Mouse (Mus musculus) liver, embryonic 11.5 days (tissue): ENCODE measurements around the gene Mthfr. TPM values are rescaled to one million over a fixed set of nuclear protein-coding genes. Genes with fewer than 3 reads are reported as not detected.
"Not testable (repeated sequence)": the region's sequence is repeated elsewhere in the genome, so short reads cannot be mapped to it uniquely, and the experiment has no call there.

Experiments used
- ATAC-seq: fragments of 200-750 bp; cut with Nextera tagmentation; replicated peaks from 2 replicates; pipeline ENCODE4 v1.8.0; 2017; ENCODE audit warnings: moderate number of reproducible peaks, mild to moderate bottlenecking, moderate TSS enrichment, moderate library complexity; ENCODE audit not compliant: low FRiP score
- DNase-seq: peaks from one replicate; pipeline ENCODE4 v3.0.0-alpha.2; 2017; ENCODE audit warnings: low spot score
- H3K27ac ChIP-seq: fragments of 300-500 bp; sonication (generic); 2 replicates; pipeline ENCODE4 v1.5.1; 2014; ENCODE audit warnings: mild to moderate bottlenecking, low read depth, low read length, control low read depth
- H3K27me3 ChIP-seq: fragments of 300-500 bp; sonication (generic); replicated peaks from 2 replicates; pipeline ENCODE4 v1.6.1; 2014; ENCODE audit warnings: low read length, mixed read lengths; ENCODE audit not compliant: control insufficient read depth, insufficient read depth
- H3K36me3 ChIP-seq: fragments of 300-500 bp; sonication (generic); 2 replicates; pipeline ENCODE4 v1.6.1; 2014; ENCODE audit warnings: mild to moderate bottlenecking, low read length, moderate library complexity, mixed read lengths; ENCODE audit not compliant: control insufficient read depth, insufficient read depth
- H3K4me1 ChIP-seq: fragments of 300-500 bp; sonication (generic); replicated peaks from 2 replicates; pipeline ENCODE4 v1.6.1; 2014; ENCODE audit warnings: low read length, mixed read lengths; ENCODE audit not compliant: control insufficient read depth, insufficient read depth
- H3K4me2 ChIP-seq: fragments of 300-500 bp; sonication (generic); 2 replicates; pipeline ENCODE4 v1.6.1; 2014; ENCODE audit warnings: mild to moderate bottlenecking, control low read depth, moderate library complexity
- H3K4me3 ChIP-seq: fragments of 300-500 bp; sonication (generic); 2 replicates; pipeline ENCODE4 v1.5.1; 2014; ENCODE audit warnings: low read depth, low read length, control low read depth
- H3K9ac ChIP-seq: fragments of 300-500 bp; sonication (generic); 2 replicates; pipeline ENCODE4 v1.6.1; 2014; ENCODE audit warnings: low read depth, low read length, control low read depth
- H3K9me3 ChIP-seq: fragments of 300-500 bp; sonication (generic); 2 replicates; pipeline ENCODE4 v1.6.1; 2016; ENCODE audit warnings: low read length, inconsistent platforms, mixed read lengths; ENCODE audit not compliant: control insufficient read depth
- WGBS: fragments of 180-500 bp; shearing (Covaris S2); extraction: QIAGEN DNeasy Blood & Tissue Kit; methylation state at CpG from one replicate; pipeline ENCODE4 v1.1.7; 2014; 5-methylcytosine and 5-hydroxymethylcytosine counted together
- polyA plus RNA-seq: library from polyadenylated mRNA; unstranded; fragments of >200 nt; fragmentation: Nextera tagmentation; extraction: Ambion mirVana; gene quantifications from 2 replicates; pipeline ENCODE4 v1.2.1, GENCODE M21; 2014

Mthfr gene
- polyA plus RNA-seq, 1 experiment from 2014 or later = 16.1 TPM

DNA sequence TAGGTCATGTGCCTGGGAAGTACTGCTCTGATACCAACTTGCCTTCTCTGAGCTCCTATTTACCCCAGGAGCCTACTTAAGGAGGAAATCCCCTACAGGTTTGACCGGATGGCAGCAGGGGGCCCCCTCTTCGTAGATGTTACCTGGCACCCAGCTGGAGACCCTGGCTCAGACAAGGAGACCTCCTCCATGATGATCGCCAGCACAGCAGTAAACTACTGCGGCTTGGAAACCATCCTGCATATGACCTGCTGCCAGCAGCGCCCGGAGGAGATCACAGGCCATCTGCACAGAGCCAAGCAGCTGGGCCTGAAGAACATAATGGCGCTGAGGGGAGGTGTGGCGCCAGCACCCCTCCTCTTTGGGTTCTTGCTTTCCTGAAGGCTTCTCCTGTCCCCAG is 4.5 kb downstream of the Mthfr start:
- not testable (repeated sequence) for H3K9me3 ChIP-seq, H3K9ac ChIP-seq, H3K4me3 ChIP-seq, DNase-seq, H3K27me3 ChIP-seq, H3K27ac ChIP-seq, ATAC-seq
- peaks cover 11% of the 10 kb centered on the region; the same call in 1 of the 2 replicates for H3K36me3 ChIP-seq
- H3K4me1 ChIP-seq = peaks cover 80% of the 10 kb centered on the region
- 87% methylated on average over 6 of the region's 8 CpGs for WGBS
- peak overlapping the region; percentile 96 for H3K4me2 ChIP-seq

DNA sequence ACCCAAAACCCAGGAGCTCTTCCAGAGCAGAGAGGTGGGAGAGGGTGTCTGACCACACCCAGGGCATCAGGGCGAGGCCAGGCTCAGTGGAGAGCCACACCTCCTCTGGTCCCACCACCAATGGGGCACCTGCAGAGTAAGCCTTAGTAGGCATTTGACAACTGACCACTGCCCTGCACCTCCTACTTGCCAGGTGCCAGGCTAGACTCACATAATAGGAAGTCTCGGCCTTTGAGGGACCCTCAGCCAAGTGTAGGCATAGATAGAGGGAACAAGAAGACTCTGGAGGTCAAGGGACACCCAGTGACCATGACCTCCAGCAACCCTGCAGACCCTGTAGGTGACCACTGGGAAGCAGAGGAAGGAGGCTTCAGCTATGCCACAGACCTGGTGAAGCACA is 5.2 kb downstream of the Mthfr start:
- H3K4me2 ChIP-seq = peak overlapping the region; percentile 54
- peaks cover 15% of the 10 kb centered on the region; the same call in 1 of the 2 replicates for H3K36me3 ChIP-seq
- H3K4me3 ChIP-seq = peak overlapping the region; percentile 7; the same call in 1 of the 2 replicates
- H3K9ac ChIP-seq = 0 out of 2 replicates have a peak overlapping the region, but pooled peaks have one; percentile 31
- DNase-seq = no peak
- 77% methylated on average over 2 of the region's 2 CpGs for WGBS
- H3K27ac ChIP-seq = peak overlapping the region; percentile 2; the same call in 1 of the 2 replicates
- H3K9me3 ChIP-seq = no peaks in the 10 kb centered on the region
- no peaks in the 10 kb centered on the region for H3K27me3 ChIP-seq
- no peak for ATAC-seq
- H3K4me1 ChIP-seq = peaks cover 81% of the 10 kb centered on the region

DNA sequence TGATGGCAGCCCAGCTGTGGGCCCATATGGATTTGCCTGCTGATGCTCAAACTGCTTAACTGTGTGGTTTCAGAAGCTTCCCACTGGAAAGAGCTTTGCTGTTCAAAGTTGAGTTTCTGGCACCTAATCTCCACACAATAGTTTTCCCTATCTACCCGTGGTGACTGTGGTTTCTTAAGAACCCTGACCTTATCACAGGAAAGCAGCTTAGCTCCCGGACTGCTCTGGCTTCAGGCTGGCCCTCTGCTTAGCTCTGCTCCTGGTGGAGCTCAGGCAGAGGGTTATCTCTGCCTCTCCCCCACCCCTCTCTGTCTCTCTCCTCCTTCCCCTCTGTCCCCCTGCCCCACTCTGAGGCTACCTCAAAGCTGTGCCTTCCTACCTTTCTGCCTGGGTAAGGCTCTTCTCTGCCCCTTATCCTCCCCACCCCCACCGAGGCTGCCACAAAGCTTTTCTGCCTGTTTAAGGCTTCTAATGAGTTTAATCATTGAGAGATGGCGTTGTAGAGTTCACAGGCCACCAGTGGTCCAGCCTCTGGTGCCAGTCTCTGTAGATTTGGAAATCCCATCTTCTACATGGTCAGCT is 7.7 kb downstream of the Mthfr start:
- 39% methylated on average over 4 of the region's 4 CpGs for WGBS
- H3K4me1 ChIP-seq = peaks cover 57% of the 10 kb centered on the region
- H3K9me3 ChIP-seq = no peaks in the 10 kb centered on the region
- H3K4me3 ChIP-seq = no peak overlapping the region
- no peak for DNase-seq
- peaks cover 26% of the 10 kb centered on the region; the same call in 1 of the 2 replicates for H3K36me3 ChIP-seq
- H3K27me3 ChIP-seq = no peaks in the 10 kb centered on the region
- H3K4me2 ChIP-seq = peak overlapping the region; percentile 54
- H3K9ac ChIP-seq = peak overlapping the region; percentile 44; the same call in 1 of the 2 replicates
- peak; percentile 97 for ATAC-seq
- H3K27ac ChIP-seq = peak overlapping the region; percentile 88

DNA sequence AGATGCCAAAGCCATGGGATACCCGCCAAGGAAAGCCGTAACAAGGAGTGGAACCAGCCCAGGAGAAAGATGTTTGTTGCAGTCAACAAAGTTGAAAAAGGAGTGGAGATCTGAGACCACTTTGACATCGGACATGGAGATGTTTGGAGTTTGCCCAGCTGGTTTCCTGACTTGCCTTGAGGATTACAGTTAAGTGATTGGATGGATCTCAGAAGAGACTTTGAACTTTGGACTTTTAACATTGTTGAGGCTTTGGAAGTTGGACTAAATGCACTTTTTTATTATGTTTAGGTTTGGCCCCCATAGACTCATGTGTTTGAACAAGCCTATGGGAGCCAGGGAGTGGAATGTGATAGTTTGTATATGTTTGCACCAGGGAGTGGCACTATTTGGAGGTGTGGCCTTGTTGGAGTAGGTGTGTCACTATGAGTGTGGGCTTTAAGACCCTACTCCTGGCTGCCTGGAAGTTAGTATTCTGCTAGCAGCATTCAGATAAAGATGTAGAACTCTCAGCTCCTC is 11.6 kb downstream of the Mthfr start:
- not testable (repeated sequence) for H3K27me3 ChIP-seq, H3K27ac ChIP-seq, H3K4me3 ChIP-seq, ATAC-seq, DNase-seq, H3K9ac ChIP-seq, H3K9me3 ChIP-seq, H3K4me2 ChIP-seq
- WGBS = 89% methylated on average over 3 of the region's 3 CpGs
- H3K36me3 ChIP-seq = peaks cover 43% of the 10 kb centered on the region
- peaks cover 25% of the 10 kb centered on the region for H3K4me1 ChIP-seq

DNA sequence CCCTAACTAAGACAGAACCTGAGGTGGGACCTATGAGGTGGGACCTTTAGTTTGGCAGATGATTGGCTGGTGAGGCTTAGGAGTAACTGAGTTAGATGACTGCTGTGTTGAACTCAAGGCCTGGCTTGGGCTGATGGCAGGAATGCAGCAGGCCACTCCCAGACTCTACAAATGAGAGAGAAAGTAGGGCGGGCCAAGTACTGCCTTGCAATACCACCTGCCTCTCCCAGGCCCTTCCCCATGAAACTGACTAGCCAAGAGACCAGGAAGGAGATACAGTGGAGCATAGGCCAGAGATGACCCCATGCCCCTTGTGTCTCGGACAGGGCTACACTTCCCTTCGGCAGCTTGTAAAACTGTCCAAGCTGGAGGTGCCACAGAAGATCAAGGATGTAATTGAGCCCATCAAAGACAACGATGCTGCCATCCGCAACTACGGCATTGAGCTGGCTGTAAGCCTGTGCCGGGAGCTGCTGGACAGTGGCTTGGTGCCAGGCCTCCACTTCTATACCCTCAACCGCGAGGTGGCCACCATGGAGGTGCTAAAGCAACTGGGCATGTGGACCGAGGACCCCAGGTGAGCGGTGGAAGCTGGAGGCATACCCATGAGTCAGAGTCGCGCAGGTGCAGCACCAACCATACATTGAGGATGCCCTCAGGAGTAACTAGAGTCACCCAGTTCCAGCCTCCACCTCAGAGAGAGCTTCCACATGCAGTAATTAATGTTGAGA is 12.3 kb downstream of the Mthfr start:
- Histone ChIP-seq H3K27ac (no peak overlapping the region), H3K36me3 (peaks cover 40% of the 10 kb centered on the region), H3K9ac (no peak overlapping the region), H3K4me2 (no peak overlapping the region), H3K4me1 (peaks cover 18% of the 10 kb centered on the region), H3K4me3 (no peak overlapping the region), H3K9me3 (no peaks in the 10 kb centered on the region), H3K27me3 (no peaks in the 10 kb centered on the region)
- ATAC-seq (no peak), DNase-seq (no peak)
- WGBS = 93% methylated on average over 13 of the region's 13 CpGs

DNA sequence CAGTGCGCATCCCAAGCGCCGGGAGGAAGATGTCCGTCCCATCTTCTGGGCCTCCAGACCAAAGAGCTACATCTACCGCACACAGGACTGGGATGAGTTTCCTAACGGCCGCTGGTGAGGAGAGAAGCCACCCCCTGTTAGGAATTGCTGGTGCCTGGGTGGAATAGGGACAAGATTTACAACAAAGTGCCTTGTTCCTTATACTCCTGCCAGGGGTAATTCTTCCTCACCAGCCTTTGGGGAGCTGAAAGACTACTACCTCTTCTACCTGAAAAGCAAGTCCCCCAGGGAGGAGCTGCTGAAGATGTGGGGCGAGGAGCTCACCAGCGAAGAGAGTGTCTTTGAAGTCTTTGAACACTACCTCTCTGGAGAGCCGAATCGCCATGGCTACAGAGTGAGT is 13.0 kb downstream of the Mthfr start:
- peaks cover 42% of the 10 kb centered on the region for H3K36me3 ChIP-seq
- H3K27me3 ChIP-seq = no peaks in the 10 kb centered on the region
- no peak overlapping the region for H3K9ac ChIP-seq
- 92% methylated on average over 11 of the region's 11 CpGs for WGBS
- H3K4me1 ChIP-seq = peaks cover 12% of the 10 kb centered on the region
- H3K4me2 ChIP-seq = no peak overlapping the region
- no peak for DNase-seq
- ATAC-seq = no peak
- no peak overlapping the region for H3K4me3 ChIP-seq
- no peaks in the 10 kb centered on the region for H3K9me3 ChIP-seq
- H3K27ac ChIP-seq = no peak overlapping the region

DNA sequence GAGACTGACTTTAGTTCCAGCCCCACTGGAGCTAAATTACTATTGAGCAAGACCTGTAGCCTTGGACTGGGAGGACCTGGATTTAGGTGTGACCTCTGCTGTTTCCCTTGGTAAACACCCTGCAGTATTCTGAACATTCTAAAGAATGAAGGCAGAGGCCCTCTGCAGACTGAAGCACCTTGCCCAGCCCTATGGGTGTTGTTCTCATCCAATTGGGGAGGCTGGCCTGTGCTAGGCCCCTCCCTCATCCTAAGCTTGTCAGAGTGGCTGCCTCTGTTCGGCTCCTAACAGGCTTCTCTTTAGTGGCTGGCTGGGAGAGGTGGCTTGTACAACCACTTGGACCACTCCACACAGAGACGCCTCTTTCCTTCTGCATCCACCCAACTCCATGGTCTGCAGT is 14.1 kb downstream of the Mthfr start:
- Histone ChIP-seq H3K9ac (no peak overlapping the region), H3K9me3 (no peaks in the 10 kb centered on the region), H3K36me3 (peaks cover 42% of the 10 kb centered on the region), H3K27ac (no peak overlapping the region), H3K4me2 (no peak overlapping the region), H3K4me3 (no peak overlapping the region), H3K4me1 (peaks cover 3% of the 10 kb centered on the region; the same call in 1 of the 2 replicates), H3K27me3 (no peaks in the 10 kb centered on the region)
- 72% methylated on average over 2 of the region's 2 CpGs for WGBS
- DNase-seq = no peak
- no peak for ATAC-seq

DNA sequence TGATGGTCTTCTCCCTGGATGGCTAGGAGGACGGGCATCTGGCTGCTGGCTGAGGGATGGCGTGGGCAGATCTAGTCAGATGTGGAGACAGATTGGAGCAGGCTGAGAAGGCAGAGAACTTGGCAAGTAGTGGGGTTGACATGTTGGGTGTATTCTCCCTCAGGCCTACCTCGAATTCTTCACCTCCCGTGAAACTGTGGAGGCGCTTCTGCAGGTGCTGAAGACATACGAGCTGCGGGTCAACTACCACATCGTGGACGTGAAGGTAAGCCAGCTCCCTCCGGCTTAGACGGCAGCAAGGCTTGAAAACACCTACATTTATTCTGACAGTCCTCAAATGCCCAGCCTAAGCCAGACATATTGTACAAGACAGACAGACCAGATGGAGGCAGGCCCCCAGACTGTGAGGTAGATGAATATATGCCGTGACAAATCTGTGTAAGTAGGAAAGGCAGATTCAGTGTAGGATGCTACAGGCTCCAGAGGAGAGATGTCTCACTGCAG is 14.6 kb downstream of the Mthfr start:
- H3K36me3 ChIP-seq = peaks cover 39% of the 10 kb centered on the region
- 91% methylated on average over 12 of the region's 12 CpGs for WGBS
- ATAC-seq = no peak

More for the DNA sequence above, 14.6 kb downstream of the Mthfr start:
- Histone ChIP-seq H3K9ac (no peak overlapping the region), H3K4me1 (no peaks in the 10 kb centered on the region; the same call in 1 of the 2 replicates), H3K27ac (no peak overlapping the region), H3K9me3 (no peaks in the 10 kb centered on the region), H3K27me3 (no peaks in the 10 kb centered on the region), H3K4me2 (no peak overlapping the region), H3K4me3 (no peak overlapping the region)
- DNase-seq = no peak
